Mouse (Mus musculus) c-Kit-positive CD71-positive TER-119-negative erythroid progenitor cells, embryonic 14.5 days (primary cell): ENCODE measurements around the gene Agps.

Experiments used
- DNase-seq: peaks from one replicate; pipeline ENCODE4 v3.0.0-alpha.2; 2013; ENCODE audit warnings: low read depth

Agps gene

GRCm38 (mm10) chr2:75831881-75832633 is at the start of gene Agps:
Agps (plus strand) TSS chr2:75832177.
- DNase-seq = peak; percentile 71

GRCm38 (mm10) chr2:75786075-75786474 is 45.9 kb upstream of the Agps start:
- DNase-seq = peak; percentile 57

- no peak for DNase-seq
Observed at GRCm38 (mm10) chr2:75788511-75788910, 43.5 kb upstream of the Agps start.

- DNase-seq = no peak
Observed at GRCm38 (mm10) chr2:75789959-75790523, 41.9 kb upstream of the Agps start.

GRCm38 (mm10) chr2:75791561-75792308 is 40.2 kb upstream of the Agps start:
- DNase-seq = no peak

GRCm38 (mm10) chr2:75792377-75793203 is 39.4 kb upstream of the Agps start:
- DNase-seq = no peak

GRCm38 (mm10) chr2:75796181-75796580 is 35.8 kb upstream of the Agps start:
- no peak for DNase-seq

GRCm38 (mm10) chr2:75798434-75798970 is 33.5 kb upstream of the Agps start:
- no peak for DNase-seq

GRCm38 (mm10) chr2:75805767-75806166 is 26.2 kb upstream of the Agps start:
- no peak for DNase-seq

GRCm38 (mm10) chr2:75806891-75807290 is 25.1 kb upstream of the Agps start:
- DNase-seq = no peak

GRCm38 (mm10) chr2:75807460-75807859 is 24.5 kb upstream of the Agps start:
- no peak for DNase-seq

GRCm38 (mm10) chr2:75814880-75815279 is 17.1 kb upstream of the Agps start:
- DNase-seq = no peak

GRCm38 (mm10) chr2:75815521-75815920 is 16.5 kb upstream of the Agps start:
- DNase-seq = no peak

GRCm38 (mm10) chr2:75816673-75817072 is 15.3 kb upstream of the Agps start:
- DNase-seq = no peak

- DNase-seq = no peak
Observed at GRCm38 (mm10) chr2:75818719-75819118, 13.3 kb upstream of the Agps start.

- DNase-seq = no peak
Observed at GRCm38 (mm10) chr2:75819796-75820195, 12.2 kb upstream of the Agps start.

- DNase-seq = no peak
Observed at GRCm38 (mm10) chr2:75821971-75822751, 9.8 kb upstream of the Agps start.

- DNase-seq = no peak
Observed at GRCm38 (mm10) chr2:75823736-75824135, 8.2 kb upstream of the Agps start.

GRCm38 (mm10) chr2:75824144-75824543 is 7.8 kb upstream of the Agps start:
- no peak for DNase-seq

- DNase-seq = no peak
Observed at GRCm38 (mm10) chr2:75824846-75825245, 7.1 kb upstream of the Agps start.

- DNase-seq = no peak
Observed at GRCm38 (mm10) chr2:75825603-75826002, 6.4 kb upstream of the Agps start.
